Mouse (Mus musculus) forebrain, embryonic 14.5 days (tissue): ENCODE measurements around the gene Gm21119. TPM values are rescaled to one million over a fixed set of nuclear protein-coding genes. Genes with fewer than 3 reads are reported as not detected.
A peak's percentile ranks its signal among the peaks of the same experiment; 100 is the strongest.
"Not testable (repeated sequence)": the region's sequence is repeated elsewhere in the genome, so short reads cannot be mapped to it uniquely, and the experiment has no call there.

ENCODE experiments used
- ATAC-seq: fragments of 200-750 bp; cut with Nextera tagmentation; 2 replicates; pipeline ENCODE4 v1.8.0; 2017; ENCODE audit warnings: mild to moderate bottlenecking, moderate library complexity
- DNase-seq: peaks from one replicate; pipeline ENCODE4 v3.0.0-alpha.2; 2015; ENCODE audit warnings: low spot score
- H3K27ac ChIP-seq: fragments of 300-500 bp; sonication (generic); 2 replicates; pipeline ENCODE4 v1.5.1; 2014; ENCODE audit warnings: low read depth, mild to moderate bottlenecking, control low read depth, low read length, moderate library complexity
- H3K27me3 ChIP-seq: fragments of 300-500 bp; sonication (generic); replicated peaks from 2 replicates; pipeline ENCODE4 v1.6.1; 2014; ENCODE audit warnings: low read length, control low read depth, mixed read lengths; ENCODE audit not compliant: control insufficient read depth, insufficient read depth
- H3K36me3 ChIP-seq: fragments of 300-500 bp; sonication (generic); 2 replicates; pipeline ENCODE4 v1.6.1; 2014; ENCODE audit warnings: low read length, control low read depth; ENCODE audit not compliant: control insufficient read depth, insufficient read depth
- H3K4me1 ChIP-seq: fragments of 300-500 bp; sonication (generic); 2 replicates; pipeline ENCODE4 v1.6.1; 2014; ENCODE audit warnings: antibody characterized with exemption, low read length, control low read depth; ENCODE audit not compliant: control insufficient read depth, insufficient read depth
- H3K4me2 ChIP-seq: fragments of 300-500 bp; sonication (generic); 2 replicates; pipeline ENCODE4 v1.6.1; 2014; ENCODE audit warnings: mild to moderate bottlenecking, control low read depth, low read length
- H3K4me3 ChIP-seq: fragments of 300-500 bp; sonication (generic); 2 replicates; pipeline ENCODE4 v1.5.1; 2014; ENCODE audit warnings: low read depth, low read length, control low read depth
- H3K9ac ChIP-seq: fragments of 300-500 bp; sonication (generic); 2 replicates; pipeline ENCODE4 v1.6.1; 2014; ENCODE audit warnings: mild to moderate bottlenecking, low read length, control low read depth, moderate library complexity
- H3K9me3 ChIP-seq: fragments of 300-500 bp; sonication (generic); replicated peaks from 2 replicates; pipeline ENCODE4 v1.6.1; 2016; ENCODE audit warnings: low read length, control low read depth, mixed read lengths; ENCODE audit not compliant: control insufficient read depth
- WGBS: fragments of 180-500 bp; shearing (Covaris S2); extraction: QIAGEN DNeasy Blood & Tissue Kit; methylation state at CpG from one replicate; pipeline ENCODE4 v1.1.7; 2014; 5-methylcytosine and 5-hydroxymethylcytosine counted together
- polyA plus RNA-seq: library from polyadenylated mRNA; unstranded; fragments of >200 nt; fragmentation: Nextera tagmentation; extraction: Ambion mirVana; gene quantifications from 2 replicates; pipeline ENCODE4 v1.2.1, GENCODE M21; 2014

The Gm21119 gene
- polyA plus RNA-seq, 1 experiment from 2014 or later: not detected

- not testable (repeated sequence) for H3K4me1 ChIP-seq, H3K27me3 ChIP-seq, H3K9me3 ChIP-seq, H3K4me3 ChIP-seq, H3K36me3 ChIP-seq, H3K27ac ChIP-seq, H3K9ac ChIP-seq, H3K4me2 ChIP-seq, ATAC-seq, DNase-seq
- WGBS: 50% methylated on average over 1 of the region's 5 CpGs
Measured at GRCm38 (mm10) chr8:20592732-20593272, 21.9 kb upstream of the Gm21119 start.

GRCm38 (mm10) chr8:20593841-20594240 lies 20.9 kb upstream of the Gm21119 start:
- H3K27me3 ChIP-seq, H3K9ac ChIP-seq, H3K4me1 ChIP-seq, H3K27ac ChIP-seq, H3K9me3 ChIP-seq, DNase-seq, H3K4me2 ChIP-seq, ATAC-seq, H3K4me3 ChIP-seq, H3K36me3 ChIP-seq: not testable (repeated sequence)
- WGBS: no CpG with 5 or more reads among the region's 4 CpGs

GRCm38 (mm10) chr8:20596081-20596841 lies 18.5 kb upstream of the Gm21119 start:
- H3K4me1 ChIP-seq, ATAC-seq, H3K4me3 ChIP-seq, H3K9ac ChIP-seq, H3K27me3 ChIP-seq, H3K36me3 ChIP-seq, H3K4me2 ChIP-seq, DNase-seq, H3K9me3 ChIP-seq, H3K27ac ChIP-seq: not testable (repeated sequence)
- 80% methylated on average over 5 of the region's 9 CpGs for WGBS

DNA sequence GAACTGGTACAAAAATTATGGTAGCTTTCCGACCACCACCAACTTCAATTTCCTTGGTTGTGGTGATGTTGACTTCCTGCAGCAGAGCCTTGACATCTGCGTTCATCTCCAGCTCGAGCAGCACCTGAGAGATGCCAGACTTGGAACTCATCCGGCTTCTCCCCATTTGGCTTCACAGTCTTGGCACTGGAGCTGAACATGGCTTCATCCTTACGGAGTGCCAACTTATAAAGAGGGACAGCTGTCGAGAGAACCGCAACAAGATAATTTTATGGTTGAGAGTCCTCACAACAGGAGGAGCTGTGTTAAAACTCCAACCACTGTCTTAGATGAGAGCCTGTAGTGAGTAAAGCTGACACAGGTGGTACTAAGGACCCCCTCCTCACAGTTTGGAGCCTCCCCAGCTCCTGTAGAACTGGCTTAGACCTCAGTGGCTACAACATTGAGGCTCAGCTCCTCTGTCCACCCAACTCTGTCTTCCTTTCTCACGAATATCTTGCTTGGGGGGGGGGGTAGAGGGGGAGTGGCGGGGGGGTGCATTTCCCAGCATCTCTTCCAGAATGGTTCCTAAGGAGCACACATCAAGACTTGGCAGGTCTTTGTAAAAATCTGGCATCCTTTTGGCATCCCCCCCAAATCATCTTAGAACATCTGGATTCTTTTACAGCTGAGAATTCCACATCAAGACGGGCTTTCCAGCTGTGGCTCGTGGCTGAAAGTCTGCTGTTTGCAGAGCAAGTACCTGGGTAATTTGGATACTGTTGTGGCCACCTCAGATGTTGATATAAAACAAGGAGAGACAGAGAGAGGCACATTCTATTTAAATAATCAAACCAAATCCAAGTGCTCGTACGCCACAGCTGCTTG lies 17.6 kb upstream of the Gm21119 start:
- H3K4me1 ChIP-seq, H3K9ac ChIP-seq, H3K4me3 ChIP-seq, H3K4me2 ChIP-seq, H3K27ac ChIP-seq, H3K36me3 ChIP-seq, H3K9me3 ChIP-seq, DNase-seq, H3K27me3 ChIP-seq: not testable (repeated sequence)
- WGBS: 85% methylated on average over 9 of the region's 13 CpGs
- ATAC-seq: peak; percentile 63

GRCm38 (mm10) chr8:20598300-20599170 lies 16.2 kb upstream of the Gm21119 start:
- not testable (repeated sequence) for H3K9me3 ChIP-seq, H3K4me2 ChIP-seq, H3K27me3 ChIP-seq, H3K9ac ChIP-seq, H3K4me3 ChIP-seq, ATAC-seq, H3K36me3 ChIP-seq, DNase-seq, H3K4me1 ChIP-seq, H3K27ac ChIP-seq
- 91% methylated on average over 5 of the region's 10 CpGs for WGBS

DNA sequence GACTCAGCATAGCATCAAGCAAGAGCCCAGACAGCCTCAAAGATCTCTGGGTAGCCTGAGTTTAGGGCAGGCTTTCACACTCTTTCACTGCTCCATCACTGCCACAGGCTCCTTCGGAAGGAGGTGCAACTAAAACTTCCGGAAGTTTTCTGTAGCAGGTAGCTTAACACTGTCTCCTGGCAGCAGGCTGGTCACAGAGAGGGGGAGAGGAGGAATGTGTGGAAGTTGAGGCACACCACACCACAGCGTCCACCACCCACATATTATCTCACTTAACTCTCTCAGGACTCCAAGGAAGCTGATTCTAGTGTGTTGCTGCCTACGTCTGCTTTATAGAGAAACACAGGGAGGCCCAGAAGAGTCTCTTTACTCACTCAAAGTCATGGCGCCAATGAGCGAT lies 15.4 kb upstream of the Gm21119 start:
- H3K9me3 ChIP-seq, H3K27me3 ChIP-seq, H3K9ac ChIP-seq, H3K36me3 ChIP-seq, H3K4me3 ChIP-seq, DNase-seq, H3K27ac ChIP-seq, ATAC-seq, H3K4me2 ChIP-seq, H3K4me1 ChIP-seq: not testable (repeated sequence)
- 90% methylated on average over 3 of the region's 6 CpGs for WGBS

DNA sequence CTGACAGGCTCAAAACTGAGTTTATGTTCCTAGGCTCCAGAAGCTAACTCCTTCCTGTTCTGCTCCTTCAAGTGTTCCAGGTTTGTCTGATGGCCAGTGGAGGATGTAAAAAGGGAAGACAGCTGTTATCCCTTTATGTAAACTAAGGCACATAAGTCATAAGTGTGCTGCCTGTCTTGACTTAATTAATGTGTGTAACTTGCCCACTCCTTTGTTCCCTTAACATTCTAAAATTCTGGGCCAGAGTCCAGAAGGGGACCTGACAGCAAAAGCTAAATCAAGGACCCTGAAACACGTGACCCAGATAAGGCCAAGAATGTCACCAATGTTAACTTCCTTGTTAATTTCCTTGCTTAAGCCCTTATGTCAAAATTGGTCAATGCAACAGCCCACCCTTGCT lies 3.9 kb upstream of the Gm21119 start:
- DNase-seq, H3K36me3 ChIP-seq, H3K27me3 ChIP-seq, H3K4me1 ChIP-seq, H3K9me3 ChIP-seq, H3K4me2 ChIP-seq, H3K27ac ChIP-seq, H3K4me3 ChIP-seq, ATAC-seq, H3K9ac ChIP-seq: not testable (repeated sequence)
- no CpG with 5 or more reads among the region's 1 CpGs for WGBS

- H3K27ac ChIP-seq, H3K27me3 ChIP-seq, H3K36me3 ChIP-seq, H3K4me2 ChIP-seq, H3K4me1 ChIP-seq, H3K4me3 ChIP-seq, H3K9me3 ChIP-seq, ATAC-seq, DNase-seq, H3K9ac ChIP-seq: not testable (repeated sequence)
Measured at GRCm38 (mm10) chr8:20612721-20613120, 2.0 kb upstream of the Gm21119 start.
